Mouse (Mus musculus) embryonic facial prominence, embryonic 15.5 days (tissue): ENCODE measurements around the gene Gys2. TPM values are rescaled to one million over a fixed set of nuclear protein-coding genes. Genes with fewer than 3 reads are reported as not detected.

Experiments
- ATAC-seq: fragments of 200-750 bp; cut with Nextera tagmentation; 2 replicates; pipeline ENCODE4 v1.8.0; 2017; ENCODE audit warnings: low read depth, moderate TSS enrichment; ENCODE audit not compliant: insufficient number of reproducible peaks, low FRiP score, low TSS enrichment
- H3K27ac ChIP-seq: fragments of 300-500 bp; sonication (generic); replicated peaks from 2 replicates; pipeline ENCODE4 v1.5.1; 2015; ENCODE audit warnings: mild to moderate bottlenecking, inconsistent platforms
- H3K27me3 ChIP-seq: fragments of 300-500 bp; sonication (generic); 2 replicates; pipeline ENCODE4 v1.6.1; 2015; ENCODE audit warnings: inconsistent platforms
- H3K36me3 ChIP-seq: fragments of 300-500 bp; sonication (generic); 2 replicates; pipeline ENCODE4 v1.6.1; 2015; ENCODE audit warnings: mild to moderate bottlenecking, inconsistent platforms
- H3K4me1 ChIP-seq: fragments of 300-500 bp; sonication (generic); 2 replicates; pipeline ENCODE4 v1.6.1; 2015; ENCODE audit warnings: inconsistent platforms
- H3K4me2 ChIP-seq: fragments of 300-500 bp; sonication (generic); replicated peaks from 2 replicates; pipeline ENCODE4 v1.6.1; 2015; ENCODE audit warnings: mild to moderate bottlenecking, inconsistent platforms
- H3K4me3 ChIP-seq: fragments of 300-500 bp; sonication (generic); replicated peaks from 2 replicates; pipeline ENCODE4 v1.5.1; 2015; ENCODE audit warnings: mild to moderate bottlenecking, inconsistent platforms
- H3K9ac ChIP-seq: fragments of 300-500 bp; sonication (generic); 2 replicates; pipeline ENCODE4 v1.6.1; 2015; ENCODE audit warnings: inconsistent platforms
- H3K9me3 ChIP-seq: fragments of 300-500 bp; sonication (generic); replicated peaks from 2 replicates; pipeline ENCODE4 v1.6.1; 2016; ENCODE audit warnings: inconsistent platforms
- WGBS: fragments of 180-500 bp; shearing (Covaris S2); methylation state at CpG from one replicate; pipeline ENCODE4 v1.1.7; 2015; 5-methylcytosine and 5-hydroxymethylcytosine counted together
- polyA plus RNA-seq: library from polyadenylated mRNA; unstranded; fragments of >200 nt; fragmentation: Nextera tagmentation; extraction: Ambion mirVana; gene quantifications from 2 replicates; pipeline ENCODE4 v1.2.1, GENCODE M21; 2015

Gene Gys2
- polyA plus RNA-seq, 1 experiment from 2014 or later, result 0.05 TPM

DNA sequence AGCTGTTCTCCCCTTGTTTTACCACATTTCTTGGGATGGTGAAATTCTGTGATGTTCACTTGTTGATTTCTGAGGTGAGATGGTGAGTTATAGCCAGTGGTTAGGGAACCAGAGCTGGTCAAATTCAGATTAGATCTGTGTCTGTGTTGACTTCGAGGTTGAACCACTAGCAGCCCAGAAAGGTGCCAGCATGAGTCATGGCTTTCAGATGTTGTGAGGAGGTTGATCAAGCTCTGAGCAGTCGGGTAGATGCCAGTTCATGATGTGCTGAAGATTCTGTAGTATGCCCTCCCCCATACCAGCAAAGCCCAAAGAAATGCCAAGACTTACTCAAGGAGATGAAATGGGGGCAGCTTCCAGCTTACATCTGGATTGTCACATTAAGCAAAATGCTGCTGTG lies 83.8 kb downstream of the Gys2 start:
- H3K9ac ChIP-seq, result no peak overlapping the region
- H3K4me1 ChIP-seq, result peaks cover 20% of the 10 kb centered on the region
- ATAC-seq, result no peak
- H3K27me3 ChIP-seq, result no peaks in the 10 kb centered on the region
- H3K4me2 ChIP-seq, result no peak overlapping the region
- no peak overlapping the region for H3K27ac ChIP-seq
- H3K36me3 ChIP-seq, result peaks cover 12% of the 10 kb centered on the region; the same call in 1 of the 2 replicates
- H3K4me3 ChIP-seq, result 0 out of 2 replicates have a peak overlapping the region, but pooled peaks have one; percentile 83
- H3K9me3 ChIP-seq, result no peaks in the 10 kb centered on the region
- 76% methylated on average over 2 of the region's 2 CpGs for WGBS

DNA sequence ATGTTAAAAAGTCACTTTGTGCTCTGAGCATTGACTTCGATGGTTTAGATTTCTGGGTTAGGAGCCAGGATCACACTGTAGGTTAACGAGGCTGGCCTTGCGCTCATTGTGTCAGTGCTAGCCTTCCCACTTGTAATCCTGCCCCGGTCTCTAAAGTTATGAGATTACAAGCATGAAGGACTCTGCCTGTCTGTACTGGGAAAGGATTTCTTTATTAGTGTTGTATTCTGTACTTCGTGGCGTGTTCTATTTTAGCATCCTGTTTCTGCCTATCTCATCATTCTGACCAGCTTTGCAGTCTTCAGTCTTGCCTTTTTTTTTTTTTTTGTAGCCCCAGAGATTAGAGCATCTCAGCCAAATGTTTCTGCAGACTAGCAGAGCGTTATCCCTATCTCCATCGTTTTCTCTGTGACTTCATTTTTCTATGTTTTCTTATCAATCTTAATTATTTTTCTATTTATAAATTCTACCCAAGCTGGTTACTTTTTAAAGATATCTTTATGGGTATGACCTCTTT lies 85.1 kb downstream of the Gys2 start:
- H3K4me2 ChIP-seq, result peak overlapping the region; percentile 53
- peaks cover 20% of the 10 kb centered on the region for H3K4me1 ChIP-seq
- H3K9me3 ChIP-seq, result no peaks in the 10 kb centered on the region
- peak overlapping the region; percentile 81 for H3K9ac ChIP-seq
- 0 out of 2 replicates have a peak overlapping the region, but pooled peaks have one; percentile 58 for H3K27ac ChIP-seq
- 18% methylated on average over 8 of the region's 8 CpGs for WGBS
- H3K4me3 ChIP-seq, result peak overlapping the region; percentile 83
- H3K27me3 ChIP-seq, result no peaks in the 10 kb centered on the region
- no peak for ATAC-seq
- 0 out of 2 replicates have a peak, but pooled peaks cover under 1% of the 10 kb centered on the region for H3K36me3 ChIP-seq

DNA sequence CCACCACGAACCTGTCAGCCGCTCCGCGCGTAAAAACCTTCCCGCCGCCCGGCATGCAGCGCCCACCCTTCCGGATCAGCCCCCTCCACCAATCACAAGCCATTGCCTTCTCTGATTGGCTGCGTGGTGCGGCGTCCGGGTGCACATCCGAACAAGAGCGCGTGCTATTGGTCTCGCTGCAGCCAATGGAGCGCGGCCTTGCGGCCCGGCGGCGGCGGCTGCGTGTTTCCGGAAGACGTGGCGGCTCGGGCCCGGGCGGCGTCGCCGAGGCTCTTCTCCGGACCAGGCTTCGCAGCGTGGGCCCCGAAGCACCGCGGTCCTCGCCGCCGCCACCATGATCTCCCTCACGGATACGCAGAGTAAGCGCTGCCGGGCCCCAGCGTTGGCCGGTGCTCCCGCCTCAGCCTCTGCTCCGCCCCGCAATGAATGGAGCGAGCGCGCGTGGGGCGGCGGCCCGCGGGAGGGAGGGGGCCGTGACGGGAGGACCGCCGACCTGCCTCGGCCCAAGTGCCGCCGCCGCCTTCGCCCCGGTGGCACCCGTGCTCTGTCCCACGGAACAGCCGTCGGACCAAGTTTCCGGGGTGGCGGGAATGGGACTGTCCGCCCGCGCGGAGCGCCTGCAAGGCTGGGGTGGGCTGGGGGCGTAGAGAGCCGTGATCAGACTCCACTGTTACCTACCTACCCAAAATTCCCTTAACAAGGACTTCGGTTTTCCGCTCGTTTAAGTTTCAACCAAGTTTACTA lies 85.7 kb downstream of the Gys2 start, which contains the start of the genes Recql and Golt1b:
Gene Recql, minus strand, starts transcription at position 77 of the 744 bp plus-strand sequence.
Gene Golt1b, plus strand, starts transcription at position 211 of the 744 bp plus-strand sequence.
- peak within 1 kb of the TSS; percentile 81 for H3K9ac ChIP-seq
- no peaks in the 10 kb centered on the region for H3K36me3 ChIP-seq
- H3K4me3 ChIP-seq, result peak within 1 kb of the TSS; percentile 83
- peak; percentile 100 for ATAC-seq
- WGBS, result under 1% methylated on average over 84 of the region's 87 CpGs
- H3K27me3 ChIP-seq, result no peaks in the 10 kb centered on the region
- H3K9me3 ChIP-seq, result no peaks in the 10 kb centered on the region
- H3K4me1 ChIP-seq, result peaks cover 20% of the 10 kb centered on the region
- H3K4me2 ChIP-seq, result peak within 1 kb of the TSS; percentile 65
- H3K27ac ChIP-seq, result peak within 1 kb of the TSS; percentile 68

DNA sequence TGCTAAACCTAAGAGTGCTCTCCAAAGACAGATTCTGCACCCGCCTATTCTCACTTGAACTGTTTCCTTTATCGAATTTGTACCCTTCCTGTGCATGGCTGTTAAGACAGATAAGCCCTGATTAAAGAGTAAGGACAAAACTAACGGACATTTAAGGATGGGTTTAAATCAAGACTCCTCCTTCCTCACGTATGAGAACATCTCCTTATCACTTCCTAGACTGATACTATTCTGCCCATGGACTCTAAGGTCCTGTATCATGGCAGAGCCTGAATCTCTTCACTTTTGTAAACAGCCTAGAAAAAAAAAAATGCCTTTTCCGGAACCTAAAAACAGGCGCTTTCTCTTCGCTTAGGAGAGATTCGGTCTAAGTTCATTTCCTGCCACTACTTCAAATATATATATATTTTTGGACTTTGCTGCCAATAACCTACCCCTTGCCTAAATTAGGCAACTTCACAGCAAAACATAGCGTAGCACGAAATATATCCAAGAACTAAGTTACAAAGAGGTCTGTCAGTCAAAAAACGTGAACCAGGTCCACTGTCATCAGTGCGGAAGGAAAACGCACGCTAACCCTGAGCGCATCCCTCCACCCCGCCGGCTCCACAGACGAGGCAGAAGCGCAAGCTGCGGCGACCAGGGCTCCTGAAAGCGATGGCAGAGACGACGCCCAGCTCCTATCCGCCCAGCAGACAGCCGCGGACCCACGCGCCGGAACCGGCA lies 86.5 kb downstream of the Gys2 start:
- Histone ChIP-seq H3K4me3 (peak overlapping the region; percentile 83), H3K9me3 (no peaks in the 10 kb centered on the region), H3K4me1 (peaks cover 20% of the 10 kb centered on the region), H3K36me3 (no peaks in the 10 kb centered on the region), H3K27me3 (no peaks in the 10 kb centered on the region), H3K27ac (peak overlapping the region; percentile 68; the same call in 1 of the 2 replicates), H3K9ac (peak overlapping the region; percentile 39), H3K4me2 (peak overlapping the region; percentile 65)
- peak; percentile 66; the same call in 1 of the 2 replicates for ATAC-seq
- WGBS, result 5% methylated on average over 31 of the region's 31 CpGs

DNA sequence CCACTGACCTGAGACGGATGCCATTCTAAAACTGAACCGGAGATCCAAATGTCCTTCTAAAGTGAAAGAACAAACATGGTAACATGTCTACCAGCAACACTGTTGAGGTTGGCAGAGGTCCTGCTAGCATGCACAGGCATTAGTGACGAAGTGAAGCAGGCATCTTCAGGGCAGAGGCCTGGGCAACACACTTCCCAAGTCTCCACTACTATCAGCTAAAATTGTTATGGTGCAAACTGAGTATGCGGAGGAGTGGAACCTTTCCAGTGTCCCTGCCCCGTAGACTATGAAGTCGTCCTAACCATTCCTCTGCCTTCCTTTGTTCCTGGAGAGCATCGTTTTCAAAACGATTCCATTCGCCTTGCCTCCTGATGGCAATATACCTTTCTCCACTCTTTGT lies 88.4 kb downstream of the Gys2 start:
- Histone ChIP-seq H3K27ac (no peak overlapping the region), H3K9me3 (no peaks in the 10 kb centered on the region), H3K4me3 (no peak overlapping the region), H3K36me3 (no peaks in the 10 kb centered on the region), H3K4me1 (peaks cover 20% of the 10 kb centered on the region), H3K4me2 (no peak overlapping the region), H3K27me3 (no peaks in the 10 kb centered on the region), H3K9ac (no peak overlapping the region)
- 92% methylated on average over 9 of the region's 9 CpGs for WGBS
- ATAC-seq, result no peak

DNA sequence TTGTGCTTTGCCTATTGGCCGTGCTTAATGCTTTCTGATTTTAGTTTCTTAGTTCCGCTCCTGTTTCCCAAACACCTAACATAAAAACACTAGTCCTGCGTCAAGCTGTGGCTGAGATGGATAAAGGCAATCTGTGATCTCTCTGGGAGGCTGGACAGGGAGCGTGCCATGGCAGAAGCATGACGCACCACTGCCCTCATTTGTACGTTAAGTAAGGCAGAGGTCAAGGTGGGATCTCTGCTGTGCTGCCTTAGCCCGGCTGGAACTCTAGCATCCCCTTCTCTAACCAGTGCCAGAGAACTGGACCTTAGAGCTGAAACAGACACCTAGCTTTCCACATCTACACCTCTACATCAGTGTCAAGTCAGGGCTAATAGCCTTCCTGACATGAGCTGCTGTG lies 91.3 kb downstream of the Gys2 start:
- 86% methylated on average over 7 of the region's 7 CpGs for WGBS
- no peak for ATAC-seq
- H3K27me3 ChIP-seq, result no peaks in the 10 kb centered on the region

DNA sequence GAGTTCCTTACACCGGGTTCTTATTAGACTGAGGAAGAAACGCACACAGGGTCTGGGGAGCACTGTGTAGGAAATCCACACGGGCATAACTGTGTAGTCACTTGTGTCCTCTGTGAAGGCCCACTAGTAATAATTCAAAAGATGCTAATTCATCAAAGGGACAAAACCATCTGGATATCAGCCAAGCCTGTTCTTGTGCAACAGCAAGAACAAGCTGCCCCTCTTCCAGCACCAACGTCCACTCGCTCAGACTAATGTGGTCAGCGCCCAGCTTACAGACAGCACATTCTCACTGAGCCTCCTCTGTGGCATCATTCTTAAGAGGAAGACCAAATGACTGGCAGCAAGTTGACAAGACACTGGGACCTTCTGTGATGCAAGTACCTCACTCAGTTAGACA lies 92.9 kb downstream of the Gys2 start:
- Histone ChIP-seq H3K27me3 (no peaks in the 10 kb centered on the region), H3K36me3 (peaks cover 14% of the 10 kb centered on the region)
- WGBS, result 91% methylated on average over 6 of the region's 6 CpGs

More for the DNA sequence above, 91.3 kb downstream of the Gys2 start:
- H3K4me1 ChIP-seq, result peaks cover 4% of the 10 kb centered on the region; the same call in 1 of the 2 replicates
- H3K4me3 ChIP-seq, result no peak overlapping the region
- H3K36me3 ChIP-seq, result peaks cover under 1% of the 10 kb centered on the region
- no peak overlapping the region for H3K9ac ChIP-seq
- no peaks in the 10 kb centered on the region for H3K9me3 ChIP-seq
- no peak overlapping the region for H3K27ac ChIP-seq
- H3K4me2 ChIP-seq, result no peak overlapping the region

DNA sequence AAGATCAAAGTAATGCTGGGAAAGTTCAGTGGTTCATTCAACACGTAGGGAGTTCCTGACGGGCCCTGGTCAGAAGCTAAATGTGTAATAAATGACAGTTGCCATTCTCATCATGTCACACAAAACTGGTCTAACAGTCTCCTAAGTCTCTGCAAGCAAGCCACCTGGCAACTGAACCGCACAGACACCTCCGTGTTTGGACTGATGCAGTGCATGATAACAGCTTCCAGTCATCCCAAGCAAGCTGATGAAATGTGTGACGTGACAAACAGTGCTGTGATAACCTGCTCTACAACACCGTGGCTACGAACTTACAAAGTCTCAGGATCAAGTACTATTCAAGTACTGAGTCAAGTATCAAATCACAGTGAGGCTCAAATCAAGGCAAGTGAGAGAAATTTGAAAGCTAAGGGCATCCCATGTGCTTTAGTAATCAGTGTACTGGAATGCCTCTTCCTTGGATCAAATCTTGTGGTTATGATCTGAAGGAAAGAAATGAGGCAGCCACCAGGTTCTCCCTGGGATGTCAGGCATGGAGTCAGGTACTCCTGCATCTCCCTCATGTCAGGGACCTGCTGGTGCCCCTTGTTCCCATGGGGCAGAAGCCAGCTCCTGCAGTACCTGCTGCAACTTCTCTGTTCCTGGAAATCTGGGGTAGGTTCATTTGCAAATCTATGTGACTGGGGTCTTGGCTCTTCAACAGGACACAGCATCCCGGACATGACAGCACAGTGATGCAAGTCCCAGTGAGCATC lies 94.2 kb downstream of the Gys2 start:
- Histone ChIP-seq H3K36me3 (peaks cover 19% of the 10 kb centered on the region), H3K9ac (no peak overlapping the region), H3K27ac (no peak overlapping the region), H3K9me3 (no peaks in the 10 kb centered on the region), H3K4me2 (no peak overlapping the region), H3K4me1 (no peaks in the 10 kb centered on the region), H3K4me3 (no peak overlapping the region), H3K27me3 (no peaks in the 10 kb centered on the region)
- ATAC-seq, result no peak
- 82% methylated on average over 8 of the region's 8 CpGs for WGBS

More for the DNA sequence above, 92.9 kb downstream of the Gys2 start:
- Histone ChIP-seq H3K4me3 (no peak overlapping the region), H3K9me3 (no peaks in the 10 kb centered on the region), H3K4me2 (no peak overlapping the region), H3K27ac (no peak overlapping the region), H3K4me1 (no peaks in the 10 kb centered on the region), H3K9ac (no peak overlapping the region)
- ATAC-seq, result no peak

DNA sequence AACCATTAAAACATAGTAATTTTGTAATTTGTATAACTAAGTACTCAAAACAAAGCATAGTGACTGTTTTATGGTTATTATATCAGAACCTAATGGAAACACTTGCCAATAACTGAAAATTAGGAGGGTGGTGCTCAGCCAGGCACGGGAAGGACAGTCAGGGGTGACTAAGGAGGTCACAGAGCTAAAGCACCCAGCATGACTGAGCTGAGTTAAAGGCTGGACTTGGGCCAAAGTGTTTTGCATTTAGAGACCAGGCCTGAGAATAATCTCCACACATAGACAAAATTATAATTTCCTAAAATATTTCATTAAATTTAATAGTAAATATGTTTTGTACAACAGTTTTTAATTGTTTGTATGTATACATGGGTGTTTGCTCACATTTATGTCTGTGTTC lies 95.8 kb downstream of the Gys2 start:
- Histone ChIP-seq H3K36me3 (peaks cover 29% of the 10 kb centered on the region), H3K27ac (no peak overlapping the region), H3K4me2 (no peak overlapping the region), H3K27me3 (no peaks in the 10 kb centered on the region), H3K4me3 (no peak overlapping the region), H3K9me3 (no peaks in the 10 kb centered on the region), H3K9ac (no peak overlapping the region), H3K4me1 (no peaks in the 10 kb centered on the region)
- no peak for ATAC-seq
- 75% methylated on average over 1 of the region's 1 CpGs for WGBS
